Mouse (Mus musculus) T-helper 17 cell (primary cell): ENCODE data around the gene Il17c.

ENCODE experiments used
- in situ Hi-C, 2 experiments: fragments of 300-600 bp; cut with MboI, MseI; formaldehyde crosslinking; loops; 1 replicate in 1 of 2; 2 replicates in 1 of 2; pipeline ENCODE4 v1.15.1; 2025; ENCODE audit warnings: high pct_unique_total_duplicates in 2 of 2

The Il17c gene

GRCm38 (mm10) chr8:122430058-122430636 is 8.3 kb downstream of the Il17c start:
- in situ Hi-C loops, result loop anchor here (5.0 to 25.0 kb wide), 5 partner anchors 42 to 1132 kb away; partner anchors contain the start of genes Cdt1 (in 1 of the 2), Fbxo31 (in 1 of the 2), Map1lc3b (in 1 of the 2) and Zfpm1 (in 1 of the 2)

DNA sequence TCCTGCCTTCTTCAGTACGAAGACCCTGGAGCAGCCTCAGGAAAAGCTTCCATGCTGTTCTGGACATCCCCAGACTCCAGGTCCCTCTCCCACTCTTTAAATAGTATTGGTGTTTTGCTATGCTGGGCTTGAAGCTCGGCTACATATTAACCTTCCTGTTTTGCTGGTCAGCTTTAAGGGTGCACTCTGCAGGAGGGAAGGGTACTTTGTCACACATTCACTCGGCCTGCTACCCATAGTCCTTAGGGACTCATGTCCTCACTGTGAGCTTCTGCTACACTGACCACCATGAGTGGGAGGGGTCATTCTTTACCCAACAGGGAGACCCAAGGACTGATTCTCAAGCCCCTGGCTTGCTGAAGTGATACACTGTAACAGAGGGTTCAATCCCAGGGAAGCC is 8.8 kb downstream of the Il17c start:
- in situ Hi-C loops, result loop anchor here (5.0 to 25.0 kb wide), 5 partner anchors 42 to 1132 kb away; partner anchors contain the start of genes Cdt1 (in 1 of the 2), Fbxo31 (in 1 of the 2), Map1lc3b (in 1 of the 2) and Zfpm1 (in 1 of the 2)

DNA sequence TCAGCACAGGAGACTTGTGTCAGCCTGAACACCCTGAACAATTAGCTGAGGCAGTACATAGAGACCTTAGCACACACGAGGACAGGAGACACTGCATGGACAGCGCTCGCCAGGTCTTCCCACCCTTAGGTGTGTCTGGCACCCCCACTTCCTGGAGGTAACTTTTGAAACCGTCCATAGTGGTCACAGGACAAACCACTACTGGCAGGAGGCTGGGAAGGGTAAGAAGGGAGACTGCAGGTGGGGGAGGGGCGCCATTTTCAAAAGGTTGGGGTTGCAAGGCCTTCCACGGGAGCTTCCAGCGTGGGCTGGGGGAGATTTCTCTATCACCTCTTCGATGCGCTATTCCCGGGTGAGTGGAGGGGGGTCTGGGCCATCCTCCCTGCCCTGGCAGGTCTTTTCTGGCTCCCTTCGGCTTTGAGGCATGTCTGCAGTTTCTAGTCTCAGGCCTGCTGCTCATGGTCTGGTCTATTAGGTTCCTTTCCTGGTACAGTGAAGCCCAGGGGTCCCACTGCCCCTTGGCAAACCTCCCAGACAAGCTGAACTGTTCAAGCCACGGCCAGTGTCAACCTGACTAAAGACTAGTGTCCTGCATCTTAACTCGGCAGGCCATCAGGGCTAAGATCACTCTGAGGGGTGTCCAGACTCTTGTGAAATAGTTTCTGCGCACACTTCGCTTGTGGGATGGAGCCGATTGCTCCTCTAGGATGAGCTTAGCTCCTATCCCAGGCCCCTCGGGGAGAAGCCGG is 10.0 kb downstream of the Il17c start:
- in situ Hi-C loops, result loop anchor here (5.0 to 25.0 kb wide), 5 partner anchors 40 to 1130 kb away; partner anchors contain the start of genes Cdt1 (in 1 of the 2), Fbxo31 (in 1 of the 2), Map1lc3b (in 1 of the 2) and Zfpm1 (in 1 of the 2)

GRCm38 (mm10) chr8:122432443-122433268 is 10.8 kb downstream of the Il17c start, which contains the start of gene Cyba:
Gene Cyba, minus strand, starts transcription at chr8:122432930.
- in situ Hi-C loops, result loop anchor here (5.0 to 25.0 kb wide), 5 partner anchors 40 to 1130 kb away; partner anchors contain the start of genes Cdt1 (in 1 of the 2), Fbxo31 (in 1 of the 2), Map1lc3b (in 1 of the 2) and Zfpm1 (in 1 of the 2)

DNA sequence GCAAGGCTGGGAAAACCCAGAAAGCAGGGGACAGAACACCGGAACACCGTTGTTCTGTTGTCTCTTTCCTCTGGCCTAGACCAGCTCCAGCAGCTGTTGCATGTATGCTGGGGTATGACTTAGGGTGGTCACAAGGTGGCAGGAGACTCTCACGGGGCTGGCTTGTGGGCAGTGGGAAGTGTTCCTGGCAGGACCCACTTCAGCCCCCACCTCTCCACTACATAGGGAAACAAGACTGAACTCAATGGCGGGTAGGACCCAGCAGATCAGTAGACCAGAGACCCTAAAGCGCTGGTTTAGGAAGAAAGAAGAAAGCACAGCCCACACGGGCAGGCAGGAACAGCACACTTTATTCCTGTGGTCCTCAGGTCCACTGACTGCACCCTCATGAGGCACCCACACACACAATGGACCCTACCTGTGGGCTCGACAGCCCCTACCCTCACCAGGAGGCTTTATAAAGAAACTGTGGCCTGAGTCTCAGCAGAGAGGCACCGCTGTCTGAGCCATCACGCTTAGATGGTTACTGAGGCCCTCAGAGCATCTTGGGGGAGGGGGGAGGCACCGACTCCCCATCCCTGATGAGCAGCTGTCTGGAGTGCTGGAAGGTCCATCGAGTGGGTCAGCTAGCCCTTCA is 11.6 kb downstream of the Il17c start:
- in situ Hi-C loops, result loop anchor here (5.0 to 25.0 kb wide), 5 partner anchors 39 to 1129 kb away; partner anchors contain the start of genes Cdt1 (in 1 of the 2), Fbxo31 (in 1 of the 2), Map1lc3b (in 1 of the 2) and Zfpm1 (in 1 of the 2)

DNA sequence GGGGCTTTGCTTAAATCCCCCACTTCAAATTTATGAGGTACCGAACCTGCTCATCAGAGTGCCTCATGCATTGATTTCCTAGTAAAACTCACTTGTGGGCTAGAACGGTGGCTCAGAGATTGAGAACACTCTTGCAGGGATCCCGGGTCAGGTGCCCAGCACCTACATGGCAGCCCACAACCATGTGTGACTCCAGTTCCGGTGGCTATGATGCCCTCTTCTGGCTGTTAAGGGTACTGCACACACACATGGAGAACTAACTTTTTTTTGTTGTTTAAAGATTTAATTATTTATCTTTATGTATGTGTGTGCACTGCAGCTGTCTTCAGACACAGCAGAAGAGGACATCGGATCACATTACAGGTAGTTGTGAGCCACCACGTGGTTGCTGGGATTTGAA is 13.6 kb downstream of the Il17c start:
- in situ Hi-C loops, result loop anchor here in 1 of 2 experiments (25.0 kb wide), 2 partner anchors 848 to 1127 kb away; partner anchors contain the start of genes Fbxo31 and Map1lc3b

- in situ Hi-C loops, result loop anchor here in 1 of 2 experiments (25.0 kb wide), 2 partner anchors 849 to 1126 kb away; partner anchors contain the start of genes Fbxo31 and Map1lc3b
Measured at GRCm38 (mm10) chr8:122436146-122436545, 14.3 kb downstream of the Il17c start.

DNA sequence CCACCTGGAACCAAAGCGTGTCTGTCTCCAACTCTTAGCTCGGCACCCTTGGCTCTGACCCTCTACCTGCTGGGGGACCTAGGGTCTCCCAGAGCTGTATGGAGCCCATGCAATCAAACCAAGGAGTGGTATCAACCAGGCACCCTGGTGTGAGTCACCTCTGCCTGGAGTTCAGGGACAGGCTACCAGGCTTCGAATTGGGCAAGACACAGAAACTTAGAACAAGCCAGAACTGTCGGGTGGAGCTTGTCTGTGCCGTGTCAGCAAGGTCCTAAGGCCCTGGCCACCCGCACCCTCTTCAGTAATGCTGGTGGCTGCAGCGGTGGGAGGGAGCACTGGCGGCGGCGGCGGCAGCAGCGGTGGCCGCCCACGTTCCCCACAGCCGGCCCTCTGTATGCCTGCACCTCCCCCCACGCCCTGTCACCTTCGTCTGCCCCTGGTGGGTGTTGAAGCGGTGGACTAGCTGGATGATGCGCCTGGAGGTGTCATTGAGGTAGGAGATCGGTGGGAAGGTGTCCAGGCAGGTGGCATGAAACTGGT is 14.8 kb downstream of the Il17c start:
- in situ Hi-C loops, result loop anchor here in 1 of 2 experiments (25.0 kb wide), 2 partner anchors 849 to 1126 kb away; partner anchors contain the start of genes Fbxo31 and Map1lc3b

DNA sequence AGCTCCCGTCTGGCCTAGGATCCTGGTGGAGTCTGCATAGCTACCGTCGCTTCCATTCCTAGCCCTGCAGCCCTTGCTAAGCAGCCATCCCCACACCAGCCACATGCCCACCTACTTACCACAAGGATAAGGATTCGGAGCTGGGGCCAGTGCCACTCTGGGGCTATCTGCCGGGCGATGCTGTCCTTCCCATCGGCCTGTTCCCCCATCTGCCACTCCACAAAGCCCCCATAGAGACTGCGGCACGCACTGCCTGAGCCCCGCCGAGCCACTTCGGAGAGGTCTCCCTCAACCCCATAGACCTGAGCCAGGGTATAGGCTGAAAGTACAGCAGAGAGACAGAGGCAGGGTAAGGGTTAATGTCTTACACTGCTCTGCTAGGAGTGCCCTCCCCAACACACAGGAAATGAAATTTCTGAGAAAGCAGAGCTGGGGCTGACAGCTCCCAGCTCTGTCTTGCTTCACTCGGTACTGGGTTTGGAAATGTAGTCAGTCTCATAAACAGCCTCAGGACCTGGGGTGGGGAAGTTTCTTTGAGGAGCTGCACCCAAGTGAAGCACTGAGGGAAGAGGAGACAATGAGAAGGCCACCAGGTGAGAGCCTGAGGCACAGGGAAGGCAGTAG is 16.0 kb downstream of the Il17c start:
- in situ Hi-C loops, result loop anchor here in 1 of 2 experiments (25.0 kb wide), 2 partner anchors 851 to 1124 kb away; partner anchors contain the start of genes Fbxo31 and Map1lc3b

- in situ Hi-C loops, result loop anchor here in 1 of 2 experiments (25.0 kb wide), 2 partner anchors 852 to 1123 kb away; partner anchors contain the start of genes Fbxo31 and Map1lc3b
Measured at GRCm38 (mm10) chr8:122439336-122439735, 17.5 kb downstream of the Il17c start.

DNA sequence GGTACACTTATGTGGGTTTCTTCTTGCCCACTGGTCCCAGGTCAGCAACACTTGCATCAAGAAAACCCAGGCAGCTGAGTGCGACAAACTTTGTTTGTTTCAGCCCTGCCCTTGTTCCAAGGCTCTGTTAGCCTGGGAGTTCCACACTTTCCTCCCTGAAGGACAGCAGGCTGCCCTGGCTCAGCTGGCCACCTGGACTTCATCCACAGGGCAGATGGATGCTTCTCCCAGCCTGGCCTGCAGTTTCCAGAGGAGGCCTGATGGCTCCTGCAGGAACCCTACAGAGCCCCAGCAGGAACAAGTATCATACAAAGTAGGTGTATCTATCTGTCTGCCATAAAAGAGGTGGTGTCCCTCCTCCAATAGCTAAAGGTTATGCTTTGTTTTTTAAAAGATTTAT is 19.5 kb downstream of the Il17c start:
- in situ Hi-C loops, result loop anchor here (10.0 to 25.0 kb wide), 3 partner anchors 854 to 1121 kb away; partner anchors contain the start of genes Fbxo31 (in 1 of the 2) and Map1lc3b (in 1 of the 2)

GRCm38 (mm10) chr8:122442356-122442755 is 20.5 kb downstream of the Il17c start:
- in situ Hi-C loops, result loop anchor here (10.0 to 25.0 kb wide), 3 partner anchors 855 to 1120 kb away; partner anchors contain the start of genes Fbxo31 (in 1 of the 2) and Map1lc3b (in 1 of the 2)

DNA sequence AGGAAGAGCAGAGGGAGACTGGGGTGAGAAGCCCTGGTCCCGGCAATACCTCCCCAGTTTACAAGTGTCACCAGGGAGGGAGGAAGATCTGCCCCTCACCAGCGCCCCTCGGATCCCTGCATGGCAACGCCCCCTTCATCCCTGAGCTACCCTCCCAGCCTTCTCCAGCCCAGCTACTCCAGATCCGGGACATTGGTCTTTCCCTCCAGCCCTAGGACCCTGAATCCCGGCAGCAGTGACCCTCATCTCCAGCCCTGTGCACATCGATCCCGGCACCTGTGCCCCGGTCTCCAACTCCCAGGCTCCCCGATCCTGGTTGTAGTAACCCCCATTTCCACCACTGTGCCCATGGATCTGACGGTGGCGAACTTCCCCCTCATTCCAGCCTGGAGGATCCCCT is 21.0 kb downstream of the Il17c start:
- in situ Hi-C loops, result loop anchor here (10.0 to 25.0 kb wide), 3 partner anchors 855 to 1120 kb away; partner anchors contain the start of genes Fbxo31 (in 1 of the 2) and Map1lc3b (in 1 of the 2)

DNA sequence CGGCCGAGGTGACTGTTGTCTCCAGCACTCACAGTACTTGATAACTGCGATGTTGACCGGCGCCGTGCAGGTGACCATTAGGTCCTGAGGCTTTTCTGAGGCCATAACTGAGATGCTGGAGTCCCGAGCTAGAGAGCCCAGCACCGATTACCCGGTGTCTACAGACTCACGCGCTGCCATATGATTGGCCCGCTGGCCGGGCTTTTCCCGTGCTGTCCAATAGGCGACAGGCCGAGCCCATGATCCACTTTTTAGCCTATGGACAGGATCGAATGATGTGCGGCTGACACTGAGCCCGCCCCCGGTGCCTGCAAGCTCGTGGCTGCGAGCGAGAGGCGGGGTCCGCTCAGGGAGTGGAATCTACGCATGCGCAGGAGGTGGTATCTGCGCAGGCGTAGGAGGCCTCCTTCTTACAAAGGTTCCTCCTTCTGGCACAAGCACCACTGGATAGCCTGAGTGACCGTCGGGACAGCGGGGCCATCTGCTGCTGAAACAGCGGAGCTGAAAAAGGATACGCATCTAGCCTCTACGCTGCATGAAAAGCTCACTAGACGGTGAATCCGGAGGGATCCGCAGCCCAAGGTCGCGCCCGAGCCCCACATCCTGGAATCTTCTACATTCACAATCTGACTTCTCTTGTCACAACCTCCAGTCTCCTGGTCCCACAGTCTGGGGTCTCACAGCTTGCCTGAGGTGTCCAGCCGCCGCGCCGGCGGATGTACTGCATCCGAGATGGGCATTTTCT is 21.6 kb downstream of the Il17c start, which contains the start of gene Mvd:
Gene Mvd (minus strand): TSS at position 161 of the 745 bp plus-strand sequence.
- in situ Hi-C loops, result loop anchor here (10.0 to 25.0 kb wide), 3 partner anchors 856 to 1119 kb away; partner anchors contain the start of genes Fbxo31 (in 1 of the 2) and Map1lc3b (in 1 of the 2)

DNA sequence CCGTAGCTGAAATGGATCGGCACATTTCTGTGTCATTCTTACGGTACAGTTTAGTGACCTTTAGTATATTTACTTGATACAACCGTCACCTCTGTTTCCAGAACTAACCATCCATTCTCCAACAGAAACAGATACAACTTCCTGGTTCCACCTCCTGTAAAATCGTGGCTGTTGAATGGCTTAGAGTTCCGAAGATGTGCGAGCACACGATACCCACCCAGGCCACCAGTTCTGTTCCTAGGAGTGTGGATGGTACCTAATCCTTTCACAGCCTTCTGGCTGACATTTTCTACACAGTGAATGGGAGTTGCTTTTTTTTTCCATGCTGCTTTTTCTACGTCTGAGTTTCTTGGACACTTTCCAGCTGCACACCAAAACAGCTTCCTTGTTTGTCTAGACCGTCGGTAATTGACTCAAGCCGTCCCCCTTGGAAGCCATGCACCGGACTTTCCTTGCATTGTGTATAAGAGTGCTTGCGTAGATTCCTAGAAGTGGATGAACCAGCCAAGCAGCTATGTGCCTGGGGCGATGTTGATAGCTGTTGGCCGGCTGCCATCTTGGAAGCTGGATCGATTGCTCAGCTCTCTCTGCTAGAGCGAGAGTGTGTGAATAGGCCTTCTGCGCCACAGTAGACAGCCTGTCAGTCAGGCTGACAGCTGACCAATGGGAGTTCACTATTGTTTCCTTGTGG is 22.4 kb downstream of the Il17c start:
- in situ Hi-C loops, result loop anchor here (10.0 to 25.0 kb wide), 3 partner anchors 857 to 1118 kb away; partner anchors contain the start of genes Fbxo31 (in 1 of the 2) and Map1lc3b (in 1 of the 2)

- in situ Hi-C loops, result loop anchor here (10.0 to 25.0 kb wide), 3 partner anchors 858 to 1117 kb away; partner anchors contain the start of genes Fbxo31 (in 1 of the 2) and Map1lc3b (in 1 of the 2)
Measured at GRCm38 (mm10) chr8:122445203-122445602, 23.4 kb downstream of the Il17c start.

DNA sequence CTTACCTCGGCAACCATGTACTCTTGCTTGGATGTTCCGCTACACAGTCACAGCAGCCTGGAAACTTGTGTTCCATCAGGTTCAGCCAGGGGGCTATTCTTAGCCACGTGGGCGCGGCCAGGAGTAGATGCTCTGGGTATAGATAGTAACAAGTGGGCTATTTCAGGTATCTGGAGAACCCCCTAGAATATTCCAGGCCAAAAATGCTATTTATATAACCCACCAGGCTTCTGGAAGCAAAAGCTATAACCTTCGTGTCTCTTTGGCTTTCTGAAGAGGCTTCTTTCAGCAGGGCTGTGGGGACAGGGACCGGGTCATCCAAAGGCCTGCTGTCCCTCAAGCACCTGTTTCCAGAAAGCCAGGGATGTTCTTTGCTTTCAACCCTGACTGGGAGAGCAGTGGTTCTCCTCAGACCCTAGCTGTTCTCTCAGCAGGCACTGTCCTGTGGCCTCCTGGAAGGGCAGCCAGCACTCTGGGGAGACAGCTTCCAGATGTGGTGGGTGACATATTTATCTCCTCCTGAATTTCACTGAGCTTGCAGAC is 29.4 kb downstream of the Il17c start:
- in situ Hi-C loops, result no loop called here
